Mouse (Mus musculus): Measurements from ENCODE around the gene Rsf1. TPM values are rescaled to one million over a fixed set of nuclear protein-coding genes. Genes with fewer than 3 reads are reported as not detected.

The Rsf1 gene
- 1.6 and 2.5 TPM in 2 replicates for polyA plus RNA-seq (2012; rRNA removed; ENCODE audit: low replicate concordance)

GRCm38 (mm10) chr7:97579067-97579975 lies at the start of gene Rsf1, which contains the start of gene Aamdc:
Gene Rsf1 (plus strand): TSS chr7:97579889.
Gene Aamdc (minus strand): TSS chr7:97579497.

GRCm38 (mm10) chr7:97696506-97697254 lies 117.0 kb downstream of the Rsf1 start, which contains the start of gene Clns1a:
Gene Clns1a (plus strand): TSS chr7:97696634.

DNA sequence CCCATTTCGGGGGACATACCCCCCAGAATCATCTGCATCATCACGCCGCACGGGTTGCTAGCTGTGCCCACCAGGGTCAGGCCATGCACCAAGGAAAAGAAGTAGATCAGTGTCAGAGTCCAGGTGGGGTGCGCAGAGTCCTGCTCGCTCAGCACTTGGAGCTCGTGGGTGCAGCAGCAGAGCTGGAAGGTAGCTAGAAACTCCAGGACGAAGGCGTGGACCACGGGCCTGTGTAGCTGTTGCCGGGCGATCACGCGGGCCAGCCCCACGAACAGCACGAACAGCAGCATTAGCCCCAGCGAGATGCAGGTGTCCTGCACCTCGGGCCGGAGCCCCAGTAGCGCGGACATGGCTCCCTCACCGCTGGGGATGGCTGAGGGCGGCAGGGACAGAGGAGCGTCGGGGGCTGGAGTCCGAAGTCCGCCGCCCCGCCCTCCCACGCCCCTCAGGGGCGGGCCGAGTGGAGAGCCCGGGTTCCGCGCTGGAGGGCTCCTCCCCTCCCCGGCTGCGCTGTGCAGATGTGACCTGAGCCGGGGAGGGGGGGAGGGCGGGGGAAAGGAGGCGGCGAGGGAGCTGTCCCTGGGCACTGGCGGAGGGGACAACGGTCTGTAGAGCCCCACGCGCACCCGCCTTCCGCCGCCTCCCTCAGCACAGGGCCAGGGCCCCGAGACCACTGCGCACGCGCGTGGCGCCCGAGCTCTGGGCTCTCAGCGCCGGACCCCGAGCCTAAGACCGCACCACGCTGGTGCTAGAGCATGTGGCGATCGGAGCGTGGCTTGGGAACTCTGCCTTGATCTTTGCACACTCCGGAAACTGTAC lies 158.2 kb downstream of the Rsf1 start, which contains the start of gene Aqp11:
Aqp11 (minus strand) TSS at position 652 of the 819 bp plus-strand sequence.

Other genes starting within 250 kb of the Rsf1 start
- gene Usp35, start 247.9 kb upstream of the Rsf1 start, polyA plus RNA-seq (2012; rRNA removed; ENCODE audit: low replicate concordance), result 11.1 and 11.9 TPM in 2 replicates
- 7.2 and 17.3 TPM in 2 replicates for gene Kctd21, start 247.6 kb upstream of the Rsf1 start, polyA plus RNA-seq (2012; rRNA removed; ENCODE audit: low replicate concordance)
- gene Alg8, start 208.3 kb upstream of the Rsf1 start, polyA plus RNA-seq (2012; rRNA removed; ENCODE audit: low replicate concordance), result 9.1 and 18.5 TPM in 2 replicates
- 148 and 177 TPM in 2 replicates for gene Ndufc2, start 179.9 kb upstream of the Rsf1 start, polyA plus RNA-seq (2012; rRNA removed; ENCODE audit: low replicate concordance)
- 1,438 and 2,003 TPM in 2 replicates for gene Thrsp, start 162.2 kb upstream of the Rsf1 start, polyA plus RNA-seq (2012; rRNA removed; ENCODE audit: low replicate concordance)
- 3.5 and 7.8 TPM in 2 replicates for gene Kctd14, start 128.6 kb upstream of the Rsf1 start, polyA plus RNA-seq (2012; rRNA removed; ENCODE audit: low replicate concordance)
- gene Ints4, start 98.9 kb upstream of the Rsf1 start, polyA plus RNA-seq (2012; rRNA removed; ENCODE audit: low replicate concordance), result 79.2 and 104 TPM in 2 replicates
- 33.0 and 66.8 TPM in 2 replicates for gene Aamdc, start 392 bp upstream of the Rsf1 start, polyA plus RNA-seq (2012; rRNA removed; ENCODE audit: low replicate concordance)
- gene Clns1a, start 116.7 kb downstream of the Rsf1 start, polyA plus RNA-seq (2012; rRNA removed; ENCODE audit: low replicate concordance), result 23.8 and 24.8 TPM in 2 replicates
- gene Aqp11, start 158.4 kb downstream of the Rsf1 start, polyA plus RNA-seq (2012; rRNA removed; ENCODE audit: low replicate concordance), result 9.9 and 11.0 TPM in 2 replicates
- gene Pak1, start 208.7 kb downstream of the Rsf1 start, polyA plus RNA-seq (2012; rRNA removed; ENCODE audit: low replicate concordance), result 10.2 and 11.5 TPM in 2 replicates